Mouse (Mus musculus): ENCODE results near the gene Mta2. TPM values are rescaled to one million over a fixed set of nuclear protein-coding genes. Genes with fewer than 3 reads are reported as not detected.
"Not testable (repeated sequence)": the region's sequence is repeated elsewhere in the genome, so short reads cannot be mapped to it uniquely, and the experiment has no call there.

Gene Mta2
- polyA plus RNA-seq (2014; fragmentation: Nextera tagmentation; extraction: Ambion mirVana), result 62.6 and 63.2 TPM in 2 replicates

DNA sequence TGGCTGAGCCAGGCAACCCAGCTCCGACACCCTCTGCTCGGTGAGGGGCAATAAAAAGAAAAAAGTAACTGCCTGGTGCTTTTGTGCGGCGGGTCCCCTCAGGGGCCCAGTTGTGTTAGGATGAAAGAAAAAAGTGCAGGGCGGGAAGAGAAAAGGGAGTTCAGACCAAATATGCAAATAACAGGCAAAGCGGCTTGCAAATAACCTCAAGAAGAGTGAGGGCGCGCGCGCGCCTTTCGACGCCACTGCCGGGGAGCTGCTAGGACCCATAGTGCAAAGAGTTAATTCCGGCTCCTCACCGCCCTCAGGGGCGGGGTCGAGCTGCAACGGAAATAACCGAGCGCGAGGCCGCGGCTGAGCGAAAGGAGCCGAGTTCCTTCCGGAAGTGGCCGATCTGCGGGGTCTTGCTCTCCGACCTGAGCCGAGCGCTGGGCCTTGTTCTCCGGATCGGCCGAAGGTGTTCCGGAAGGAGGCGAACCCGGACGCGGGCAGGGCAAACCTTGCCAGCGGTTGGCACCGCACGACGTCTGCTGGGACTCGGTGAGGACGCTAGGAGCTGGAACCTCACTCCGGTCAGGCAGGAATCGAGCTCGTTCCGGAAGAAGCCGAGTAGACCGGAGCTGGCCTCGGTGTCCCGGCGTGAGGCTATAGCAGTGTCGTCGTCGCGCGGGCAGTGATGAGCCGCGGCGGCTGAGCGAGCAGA is at the start of gene Mta2:
TSS of gene Mta2 (plus strand) at position 361 of the 703 bp plus-strand sequence.
- H3K27ac ChIP-seq (ENCODE audit: low read depth, low read length), result peak within 1 kb of the TSS; percentile 94
- WGBS, result under 1% methylated on average over 64 of the region's 64 CpGs
- H3K4me3 ChIP-seq (ENCODE audit: low read depth, low read length), result peak within 1 kb of the TSS; percentile 97
- no peaks in the 10 kb centered on the region for H3K27me3 ChIP-seq (ENCODE audit: control insufficient read depth, insufficient read depth, low read length)
- peak; percentile 99 for DNase-seq (ENCODE audit: low spot score)
- H3K36me3 ChIP-seq (ENCODE audit: control insufficient read depth, insufficient read depth, low read length), result peaks cover 9% of the 10 kb centered on the region
- peak within 1 kb of the TSS; percentile 65 for H3K4me2 ChIP-seq (ENCODE audit: low read depth, low read length, severe bottlenecking)
- H3K9me3 ChIP-seq (ENCODE audit: control insufficient read depth, low read length), result no peaks in the 10 kb centered on the region
- ATAC-seq (replicated peaks; ENCODE audit: low FRiP score), result peak; percentile 97
- peak within 1 kb of the TSS; percentile 99 for H3K9ac ChIP-seq (ENCODE audit: low read length)
- peaks cover 15% of the 10 kb centered on the region; the same call in 1 of the 2 replicates for H3K4me1 ChIP-seq (replicated peaks; ENCODE audit: control insufficient read depth, insufficient read depth, low read length)

DNA sequence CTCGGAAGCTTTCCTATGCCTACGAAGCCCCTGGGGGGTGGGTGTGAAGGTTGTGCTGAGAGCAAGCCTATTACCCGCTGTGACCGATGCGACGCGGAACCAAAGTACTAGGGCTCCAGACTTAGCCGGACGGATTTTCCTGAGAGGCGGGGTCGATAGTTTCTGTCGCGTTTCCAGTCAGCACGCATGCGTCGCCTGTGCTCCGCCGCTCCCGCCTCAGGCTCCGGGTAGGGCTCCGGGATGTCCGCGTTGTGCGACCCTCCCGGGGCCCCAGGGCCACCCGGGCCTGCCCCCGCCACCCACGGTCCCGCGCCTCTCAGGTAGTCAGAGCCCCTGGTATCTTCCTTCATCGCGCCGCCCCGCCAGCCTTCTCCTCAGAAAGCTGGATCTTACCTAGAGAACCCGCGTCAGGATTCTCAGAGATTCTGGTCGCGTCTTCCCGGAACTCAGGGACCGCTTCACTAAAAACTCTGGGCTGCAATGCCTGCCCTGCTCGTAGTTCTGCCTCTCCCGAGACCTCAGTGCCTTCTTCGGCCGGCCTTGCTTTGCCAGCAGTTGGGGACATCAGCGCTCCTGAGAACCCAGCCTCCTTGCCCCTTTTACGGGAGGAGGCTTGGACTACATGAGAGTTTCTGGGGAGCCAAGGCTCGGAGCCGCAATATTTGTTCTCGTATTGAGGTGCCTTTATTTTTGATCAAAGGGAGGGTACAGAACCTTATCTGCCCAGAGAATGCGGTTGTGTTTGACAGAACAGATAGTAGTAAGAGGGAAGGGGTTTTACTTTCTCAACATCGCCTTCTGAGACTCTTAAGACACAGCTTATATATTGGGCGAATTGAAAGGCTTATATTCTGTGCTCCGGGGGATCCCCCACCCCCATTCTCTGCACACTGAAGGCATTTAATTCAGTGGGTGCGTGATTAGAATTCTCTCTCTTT is 48.6 kb upstream of the Mta2 start, which contains the start of gene Ints5:
TSS of gene Ints5 (plus strand) at position 177 of the 938 bp plus-strand sequence.
- 3% methylated on average over 54 of the region's 54 CpGs for WGBS
- DNase-seq (ENCODE audit: low spot score) (peak; percentile 91), ATAC-seq (replicated peaks; ENCODE audit: low FRiP score) (peak; percentile 53)
- Histone ChIP-seq H3K36me3 (ENCODE audit: control insufficient read depth, insufficient read depth, low read length) (no peaks in the 10 kb centered on the region; the same call in 1 of the 2 replicates), H3K4me2 (ENCODE audit: low read depth, low read length, severe bottlenecking) (peak within 1 kb of the TSS; percentile 65), H3K4me1 (replicated peaks; ENCODE audit: control insufficient read depth, insufficient read depth, low read length) (peaks cover 5% of the 10 kb centered on the region; the same call in 1 of the 2 replicates), H3K27ac (ENCODE audit: low read depth, low read length) (peak within 1 kb of the TSS; percentile 25), H3K9me3 (ENCODE audit: control insufficient read depth, low read length) (no peaks in the 10 kb centered on the region), H3K4me3 (ENCODE audit: low read depth, low read length) (peak within 1 kb of the TSS; percentile 61), H3K27me3 (ENCODE audit: control insufficient read depth, insufficient read depth, low read length) (no peaks in the 10 kb centered on the region), H3K9ac (ENCODE audit: low read length) (peak within 1 kb of the TSS; percentile 89)

DNA sequence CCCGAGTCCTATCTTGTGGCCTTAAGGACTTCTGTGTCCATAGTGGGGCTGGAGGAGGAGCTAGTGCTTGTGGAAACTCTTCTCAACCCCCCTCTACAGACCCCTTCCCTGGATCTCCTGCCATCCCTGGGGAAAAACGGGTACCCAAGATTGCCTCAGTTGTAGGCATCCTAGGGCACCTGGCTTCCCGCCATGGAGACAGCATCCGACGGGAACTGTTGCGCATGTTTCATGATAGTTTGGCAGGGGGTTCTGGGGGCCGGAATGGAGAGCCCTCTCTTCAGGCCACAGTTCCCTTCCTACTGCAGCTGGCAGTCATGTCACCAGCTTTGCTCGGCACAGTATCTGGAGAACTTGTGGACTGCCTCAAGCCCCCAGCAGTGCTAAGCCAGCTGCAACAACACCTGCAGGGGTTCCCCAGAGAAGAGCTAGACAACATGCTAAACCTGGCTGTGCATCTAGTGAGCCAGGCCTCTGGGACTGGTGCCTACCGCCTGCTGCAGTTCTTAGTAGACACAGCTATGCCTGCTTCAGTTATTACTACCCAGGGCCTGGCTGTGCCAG is 46.2 kb upstream of the Mta2 start:
- no peak overlapping the region for H3K4me2 ChIP-seq (ENCODE audit: low read depth, low read length, severe bottlenecking)
- no peak for ATAC-seq (replicated peaks; ENCODE audit: low FRiP score)
- H3K27ac ChIP-seq (ENCODE audit: low read depth, low read length), result no peak overlapping the region
- no peak for DNase-seq (ENCODE audit: low spot score)
- WGBS, result 96% methylated on average over 9 of the region's 9 CpGs
- H3K4me1 ChIP-seq (replicated peaks; ENCODE audit: control insufficient read depth, insufficient read depth, low read length), result peaks cover 11% of the 10 kb centered on the region
- no peak overlapping the region for H3K4me3 ChIP-seq (ENCODE audit: low read depth, low read length)
- H3K9me3 ChIP-seq (ENCODE audit: control insufficient read depth, low read length), result no peaks in the 10 kb centered on the region
- H3K9ac ChIP-seq (ENCODE audit: low read length), result no peak overlapping the region; the same call in 1 of the 2 replicates
- H3K27me3 ChIP-seq (ENCODE audit: control insufficient read depth, insufficient read depth, low read length), result no peaks in the 10 kb centered on the region
- H3K36me3 ChIP-seq (ENCODE audit: control insufficient read depth, insufficient read depth, low read length), result no peaks in the 10 kb centered on the region; the same call in 1 of the 2 replicates

DNA sequence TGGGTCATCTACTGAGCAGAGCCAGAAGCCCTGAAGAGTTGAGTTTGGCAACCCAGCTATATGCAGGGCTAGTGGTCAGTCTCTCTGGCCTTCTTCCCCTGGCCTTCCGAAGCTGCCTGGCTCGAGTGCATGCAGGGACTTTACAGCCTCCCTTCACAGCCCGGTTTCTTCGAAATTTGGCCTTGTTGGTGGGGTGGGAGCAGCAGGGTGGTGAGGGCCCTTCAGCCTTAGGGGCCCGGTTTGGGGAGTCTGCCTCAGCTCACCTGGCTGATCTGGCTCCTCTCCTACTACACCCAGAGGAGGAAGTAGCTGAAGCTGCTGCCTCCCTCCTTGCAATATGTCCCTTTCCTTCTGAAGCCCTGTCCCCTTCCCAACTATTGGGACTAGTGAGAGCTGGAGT is 45.4 kb upstream of the Mta2 start:
- 89% methylated on average over 5 of the region's 5 CpGs for WGBS
- not testable (repeated sequence) for DNase-seq (ENCODE audit: low spot score); H3K27me3 ChIP-seq (ENCODE audit: control insufficient read depth, insufficient read depth, low read length); ATAC-seq (replicated peaks; ENCODE audit: low FRiP score); H3K4me2 ChIP-seq (ENCODE audit: low read depth, low read length, severe bottlenecking); H3K9me3 ChIP-seq (ENCODE audit: control insufficient read depth, low read length); H3K4me3 ChIP-seq (ENCODE audit: low read depth, low read length); H3K36me3 ChIP-seq (ENCODE audit: control insufficient read depth, insufficient read depth, low read length); H3K27ac ChIP-seq (ENCODE audit: low read depth, low read length); H3K9ac ChIP-seq (ENCODE audit: low read length)
- H3K4me1 ChIP-seq (replicated peaks; ENCODE audit: control insufficient read depth, insufficient read depth, low read length), result peaks cover 11% of the 10 kb centered on the region

DNA sequence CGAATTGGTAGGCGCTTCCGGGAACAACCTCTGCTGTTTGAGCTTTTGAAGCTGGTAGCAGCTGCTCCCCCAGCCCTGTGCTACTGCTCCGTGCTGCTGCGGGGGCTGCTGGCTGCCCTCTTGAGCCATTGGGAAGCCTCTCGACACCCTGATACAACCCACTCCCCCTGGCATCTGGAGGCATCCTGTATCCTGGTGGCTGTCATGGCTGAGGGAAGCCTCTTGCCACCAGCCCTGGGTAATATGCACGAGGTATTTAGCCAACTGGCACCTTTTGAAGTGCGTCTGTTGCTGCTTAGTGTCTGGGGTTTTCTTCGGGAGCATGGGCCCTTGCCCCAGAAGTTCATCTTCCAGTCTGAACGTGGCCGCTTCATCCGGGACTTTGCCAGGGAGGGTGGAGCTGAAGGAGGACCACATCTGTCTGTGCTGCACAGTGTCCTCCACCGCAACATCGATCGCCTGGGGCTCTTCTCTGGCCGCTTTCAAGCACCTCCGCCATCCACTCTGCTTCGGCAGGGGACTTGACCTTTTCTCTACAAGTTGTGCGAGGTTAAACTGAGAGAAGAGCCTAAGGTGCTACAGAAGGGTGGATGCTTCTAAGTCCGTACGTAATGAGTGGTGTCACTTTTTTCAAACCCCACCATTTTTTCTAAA is 44.3 kb upstream of the Mta2 start:
- DNase-seq (ENCODE audit: low spot score), result peak; percentile 66
- H3K27ac ChIP-seq (ENCODE audit: low read depth, low read length), result peak overlapping the region; percentile 37; the same call in 1 of the 2 replicates
- H3K4me3 ChIP-seq (ENCODE audit: low read depth, low read length), result peak overlapping the region; percentile 97
- H3K4me2 ChIP-seq (ENCODE audit: low read depth, low read length, severe bottlenecking), result peak overlapping the region; percentile 89
- not testable (repeated sequence) for H3K27me3 ChIP-seq (ENCODE audit: control insufficient read depth, insufficient read depth, low read length); H3K36me3 ChIP-seq (ENCODE audit: control insufficient read depth, insufficient read depth, low read length); H3K9me3 ChIP-seq (ENCODE audit: control insufficient read depth, low read length)
- peak; percentile 55 for ATAC-seq (replicated peaks; ENCODE audit: low FRiP score)
- peak overlapping the region; percentile 79 for H3K9ac ChIP-seq (ENCODE audit: low read length)
- WGBS, result 29% methylated on average over 21 of the region's 21 CpGs
- peaks cover 11% of the 10 kb centered on the region for H3K4me1 ChIP-seq (replicated peaks; ENCODE audit: control insufficient read depth, insufficient read depth, low read length)

DNA sequence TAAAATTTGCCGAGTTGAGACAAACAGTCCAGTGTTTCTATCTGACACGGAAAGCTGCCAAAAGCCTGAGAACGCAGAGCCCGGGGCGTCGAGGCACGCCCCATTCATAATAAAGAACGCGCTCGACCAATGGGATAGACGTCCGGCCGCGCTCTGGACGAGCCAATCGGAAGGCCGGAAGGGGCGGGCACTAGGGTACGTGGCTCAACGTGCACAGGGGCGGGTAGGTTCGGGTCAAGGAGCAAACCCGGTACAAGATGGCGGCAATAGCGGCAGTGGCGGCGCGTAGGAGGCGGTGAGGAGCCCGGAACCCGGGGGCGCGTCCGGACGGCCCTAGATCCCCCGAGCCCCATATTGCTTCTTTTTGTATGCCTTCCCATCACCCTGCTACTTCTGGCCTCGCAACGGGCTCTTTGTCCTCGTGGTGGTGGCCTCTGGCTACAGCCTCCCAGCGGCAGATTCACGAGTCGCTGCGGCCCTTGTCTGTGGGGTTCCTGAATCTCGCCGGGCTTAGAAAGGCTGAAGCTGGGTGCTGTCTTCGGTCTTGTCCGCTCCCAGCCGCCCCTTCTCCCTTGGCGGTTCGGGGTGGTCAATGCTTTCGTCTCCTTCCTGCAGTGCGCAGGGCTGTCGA is 43.7 kb upstream of the Mta2 start, which contains the start of gene Ganab:
TSS of gene Ganab (plus strand) at position 207 of the 631 bp plus-strand sequence.
- peak within 1 kb of the TSS; percentile 97 for H3K4me3 ChIP-seq (ENCODE audit: low read depth, low read length)
- H3K27me3 ChIP-seq (ENCODE audit: control insufficient read depth, insufficient read depth, low read length), result no peaks in the 10 kb centered on the region
- WGBS, result under 1% methylated on average over 53 of the region's 53 CpGs
- peak within 1 kb of the TSS; percentile 55; the same call in 1 of the 2 replicates for H3K27ac ChIP-seq (ENCODE audit: low read depth, low read length)
- H3K4me2 ChIP-seq (ENCODE audit: low read depth, low read length, severe bottlenecking), result peak within 1 kb of the TSS; percentile 89
- peak; percentile 98 for DNase-seq (ENCODE audit: low spot score)
- ATAC-seq (replicated peaks; ENCODE audit: low FRiP score), result peak; percentile 99
- H3K4me1 ChIP-seq (replicated peaks; ENCODE audit: control insufficient read depth, insufficient read depth, low read length), result peaks cover 11% of the 10 kb centered on the region
- H3K9ac ChIP-seq (ENCODE audit: low read length), result peak within 1 kb of the TSS; percentile 79
- H3K36me3 ChIP-seq (ENCODE audit: control insufficient read depth, insufficient read depth, low read length), result peaks cover 2% of the 10 kb centered on the region; the same call in 1 of the 2 replicates
- no peaks in the 10 kb centered on the region for H3K9me3 ChIP-seq (ENCODE audit: control insufficient read depth, low read length)

DNA sequence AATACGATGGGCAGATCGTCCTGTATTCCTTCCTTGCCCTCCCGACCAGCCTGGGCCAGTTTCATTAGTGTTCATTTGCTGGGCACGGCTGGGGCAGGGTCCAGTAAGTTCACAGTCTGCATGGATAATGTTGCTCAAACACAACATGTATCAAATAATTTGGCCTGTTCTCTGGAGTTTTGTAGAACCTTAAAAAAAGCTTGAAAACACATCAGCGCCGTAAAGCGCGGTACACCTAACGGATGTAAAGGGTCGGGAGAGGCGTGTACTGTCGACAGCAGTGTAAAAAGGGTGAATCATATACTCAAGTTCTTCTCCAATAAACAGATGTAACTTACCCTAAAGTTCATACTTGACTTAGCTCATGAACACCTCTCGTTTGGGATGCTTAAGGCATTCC is 43.1 kb upstream of the Mta2 start:
- Histone ChIP-seq H3K36me3 (ENCODE audit: control insufficient read depth, insufficient read depth, low read length) (peaks cover 2% of the 10 kb centered on the region; the same call in 1 of the 2 replicates), H3K4me3 (ENCODE audit: low read depth, low read length) (peak overlapping the region; percentile 97), H3K4me2 (ENCODE audit: low read depth, low read length, severe bottlenecking) (peak overlapping the region; percentile 89), H3K9me3 (ENCODE audit: control insufficient read depth, low read length) (no peaks in the 10 kb centered on the region), H3K27ac (ENCODE audit: low read depth, low read length) (no peak overlapping the region), H3K4me1 (replicated peaks; ENCODE audit: control insufficient read depth, insufficient read depth, low read length) (peaks cover 11% of the 10 kb centered on the region), H3K27me3 (ENCODE audit: control insufficient read depth, insufficient read depth, low read length) (no peaks in the 10 kb centered on the region), H3K9ac (ENCODE audit: low read length) (peak overlapping the region; percentile 79)
- WGBS, result 15% methylated on average over 13 of the region's 13 CpGs
- DNase-seq (ENCODE audit: low spot score) (no peak), ATAC-seq (replicated peaks; ENCODE audit: low FRiP score) (no peak)

All from forebrain, embryonic 11.5 days (tissue).